Mouse (Mus musculus) C2C12 (cell line): ENCODE measurements around the gene Ppp4r1. TPM values are rescaled to one million over a fixed set of nuclear protein-coding genes. Genes with fewer than 3 reads are reported as not detected.

Experiments used
- H3K27me3 ChIP-seq: one replicate; pipeline ENCODE4 v1.6.1; 2011; ENCODE audit not compliant: control insufficient read depth, insufficient read depth, insufficient read length
- H3K36me3 ChIP-seq: one replicate; pipeline ENCODE4 v1.6.1; 2011; ENCODE audit not compliant: control insufficient read depth, insufficient read depth
- H3K4me3 ChIP-seq: one replicate; pipeline ENCODE4 v1.5.1; 2011; ENCODE audit warnings: mild to moderate bottlenecking, control low read depth; ENCODE audit not compliant: poor library complexity, insufficient read depth, severe bottlenecking
- H3K79me2 ChIP-seq: one replicate; pipeline ENCODE4 v1.6.1; 2011; ENCODE audit not compliant: control insufficient read depth, insufficient read depth
- H3K79me3 ChIP-seq: one replicate; pipeline ENCODE4 v1.6.1; 2011; ENCODE audit warnings: low read depth, control low read depth
- H3ac ChIP-seq: one replicate; pipeline ENCODE3; 2011; ENCODE audit warnings: low read depth; ENCODE audit not compliant: control insufficient read depth, insufficient read length
- CEBPB ChIP-seq: IDR thresholded peaks from one replicate; pipeline ENCODE4 v1.6.1; 2011; ENCODE audit warnings: low read depth, mild to moderate bottlenecking, control low read depth, moderate library complexity
- CTCF ChIP-seq: IDR thresholded peaks from one replicate; pipeline ENCODE4 v1.5.1; 2011; ENCODE audit not compliant: control insufficient read depth, insufficient read depth, insufficient read length
- FOSL1 ChIP-seq: IDR thresholded peaks from one replicate; pipeline ENCODE4 v1.8.0; 2011; ENCODE audit warnings: mild to moderate bottlenecking, low read length; ENCODE audit not compliant: poor library complexity, insufficient read depth, severe bottlenecking
- MAX ChIP-seq: IDR thresholded peaks from one replicate; pipeline ENCODE4 v1.6.1; 2011; ENCODE audit warnings: mild to moderate bottlenecking, control low read depth
- MYOD1 ChIP-seq: IDR thresholded peaks from one replicate; pipeline ENCODE4 v1.6.1; 2011; ENCODE audit warnings: low read depth; ENCODE audit not compliant: control insufficient read depth, insufficient read length
- MYOG ChIP-seq: IDR thresholded peaks from one replicate; pipeline ENCODE4 v1.6.1; 2011; ENCODE audit not compliant: control insufficient read depth, insufficient read length; ENCODE audit errors: extremely low read depth
- USF1 ChIP-seq: IDR thresholded peaks from one replicate; pipeline ENCODE4 v1.6.1; 2011; ENCODE audit warnings: low read depth, mild to moderate bottlenecking, control low read depth, moderate library complexity
- polyA plus RNA-seq: library from polyadenylated mRNA; unstranded; fragments of >200 nt; fragmentation: generic; extraction: Trizol; gene quantifications from one replicate; pipeline ENCODE4 v1.2.1, GENCODE M21; 2012; ENCODE audit warnings: missing spikeins

The Ppp4r1 gene
- polyA plus RNA-seq, 1 experiment: 61.8 TPM

- Histone ChIP-seq H3ac (peak within 1 kb of the TSS; percentile 89), H3K79me3 (peaks cover 22% of the 10 kb centered on the region), H3K4me3 (peak within 1 kb of the TSS; percentile 75), H3K79me2 (peaks cover 37% of the 10 kb centered on the region), H3K36me3 (no peaks in the 10 kb centered on the region), H3K27me3 (no peaks in the 10 kb centered on the region)
- TF ChIP-seq USF1: peak; percentile 90
- no peak for TF ChIP-seq CTCF
- no peak for TF ChIP-seq FOSL1
Observed at GRCm38 (mm10) chr17:65885697-65886529, 103.5 kb downstream of the Ppp4r1 start, which contains the start of gene Ralbp1. Ralbp1 (minus strand) TSS chr17:65885798.

GRCm38 (mm10) chr17:65886571-65886970 lies 104.2 kb downstream of the Ppp4r1 start:
- TF ChIP-seq FOSL1 (no peak), CTCF (no peak), USF1 (no peak), CEBPB (no peak), MAX (no peak), MYOG (no peak), MYOD1 (no peak)
- peaks cover 17% of the 10 kb centered on the region for H3K79me3 ChIP-seq
- no peak overlapping the region for H3ac ChIP-seq
- no peak overlapping the region for H3K4me3 ChIP-seq
- peaks cover 30% of the 10 kb centered on the region for H3K79me2 ChIP-seq
- no peaks in the 10 kb centered on the region for H3K36me3 ChIP-seq
- no peaks in the 10 kb centered on the region for H3K27me3 ChIP-seq

- H3K79me3 ChIP-seq: no peaks in the 10 kb centered on the region
- no peaks in the 10 kb centered on the region for H3K27me3 ChIP-seq
- H3ac ChIP-seq: no peak overlapping the region
- TF ChIP-seq USF1 (no peak), CEBPB (no peak), MAX (no peak), CTCF (no peak), FOSL1 (no peak), MYOG (no peak), MYOD1 (no peak)
- H3K4me3 ChIP-seq: no peak overlapping the region
- H3K79me2 ChIP-seq: peaks cover 1% of the 10 kb centered on the region
- H3K36me3 ChIP-seq: no peaks in the 10 kb centered on the region
Observed at GRCm38 (mm10) chr17:65889476-65889875, 107.1 kb downstream of the Ppp4r1 start.

Other genes starting within 250 kb of the Ppp4r1 start
- gene Tmem232, start 241.8 kb upstream of the Ppp4r1 start, polyA plus RNA-seq: not detected
- 58.3 TPM for gene Vapa, start 169.0 kb upstream of the Ppp4r1 start, polyA plus RNA-seq
- 0.12 TPM for gene Txndc2, start 140.4 kb upstream of the Ppp4r1 start, polyA plus RNA-seq
- 144 TPM for gene Rab31, start 9.8 kb upstream of the Ppp4r1 start, polyA plus RNA-seq
- 21.9 TPM for gene Ralbp1, start 103.2 kb downstream of the Ppp4r1 start, polyA plus RNA-seq
- gene Twsg1, start 168.7 kb downstream of the Ppp4r1 start, polyA plus RNA-seq: 18.8 TPM